8 mouse cellular contexts compared by ENCODE assay signal in genomic region chr8:84413886-84414851, GRCm38 (mm10). TPM values are rescaled to one million over a fixed set of nuclear protein-coding genes. Genes with fewer than 3 reads are reported as not detected.
A peak's percentile ranks its signal among the peaks of the same experiment; 100 is the strongest.
DNase-seq lines count a peak whose midpoint lies in the region; ATAC-seq and TF ChIP-seq lines count a peak whose summit lies in the region.

No protein-coding gene starts in this region.

- peaks cover 12% of the 10 kb centered on the region for H3K4me1 ChIP-seq in megakaryocyte, embryonic 14.5 days
- H3K4me1 ChIP-seq in intestine, postnatal 0 days (replicated peaks; ENCODE audit: control insufficient read depth, insufficient read depth, low read length) = 0 out of 2 replicates have a peak, but pooled peaks cover 4% of the 10 kb centered on the region
- peaks cover 6% of the 10 kb centered on the region; the same call in 1 of the 2 replicates for H3K4me1 ChIP-seq in limb, embryonic 14.5 days (ENCODE audit: control insufficient read depth, insufficient read depth, low read length)
- H3K4me1 ChIP-seq in midbrain, embryonic 16.5 days (ENCODE audit: control insufficient read depth, insufficient read depth, low read length) = peaks cover 22% of the 10 kb centered on the region

- no peak overlapping the region for H3K27ac ChIP-seq in intestine, postnatal 0 days (ENCODE audit: low read depth, low read length)
- no peak overlapping the region for H3K27ac ChIP-seq in limb, embryonic 14.5 days (replicated peaks; ENCODE audit: low read depth, low read length)
- H3K27ac ChIP-seq in midbrain, embryonic 16.5 days (ENCODE audit: low read length) = peak overlapping the region; percentile 87

- peak overlapping the region; percentile 91 for H3K4me2 ChIP-seq in intestine, postnatal 0 days (replicated peaks; ENCODE audit: low read depth)
- peak overlapping the region; percentile 96 for H3K4me2 ChIP-seq in limb, embryonic 14.5 days (replicated peaks; ENCODE audit: low read depth, low read length, severe bottlenecking)
- peak overlapping the region; percentile 61 for H3K4me2 ChIP-seq in midbrain, embryonic 16.5 days (ENCODE audit: low read length)

- no peak for TF ChIP-seq POLR2A in limb, embryonic 14.5 days (IDR thresholded peaks at IDR 0.05; ENCODE audit: borderline replicate concordance, extremely low read depth, insufficient read depth, insufficient read length)

- H3K9ac ChIP-seq in intestine, postnatal 0 days (ENCODE audit: low read depth, low read length) = no peak overlapping the region
- peak overlapping the region; percentile 47 for H3K9ac ChIP-seq in limb, embryonic 14.5 days (ENCODE audit: low read depth, low read length, severe bottlenecking)
- peak overlapping the region; percentile 93 for H3K9ac ChIP-seq in midbrain, embryonic 16.5 days (ENCODE audit: low read depth, low read length)

- H3K4me3 ChIP-seq in megakaryocyte, embryonic 14.5 days (replicated peaks) = peak overlapping the region; percentile 78
- H3K4me3 ChIP-seq in intestine, postnatal 0 days (ENCODE audit: low read depth, low read length) = peak overlapping the region; percentile 47
- peak overlapping the region; percentile 55 for H3K4me3 ChIP-seq in limb, embryonic 14.5 days (replicated peaks; ENCODE audit: low read length)
- peak overlapping the region; percentile 67 for H3K4me3 ChIP-seq in midbrain, embryonic 16.5 days (ENCODE audit: low read depth, low read length)

- no peak for ATAC-seq in megakaryocyte, adult 5-6 weeks (ENCODE audit: poor library complexity, severe bottlenecking)
- ATAC-seq in intestine, postnatal 0 days = no peak
- ATAC-seq in limb, embryonic 14.5 days (ENCODE audit: low FRiP score, low read depth) = peak; percentile 37; the same call in 1 of the 2 replicates
- peak; percentile 78 for ATAC-seq in midbrain, embryonic 16.5 days

- 2% methylated on average over 62 of the region's 72 CpGs for WGBS in intestine, postnatal 0 days
- 2% methylated on average over 58 of the region's 72 CpGs for WGBS in limb, embryonic 14.5 days
- WGBS in midbrain, embryonic 16.5 days = 2% methylated on average over 61 of the region's 72 CpGs

- H3K36me3 ChIP-seq in megakaryocyte, embryonic 14.5 days (replicated peaks; ENCODE audit: low read length) = no peaks in the 10 kb centered on the region
- no peaks in the 10 kb centered on the region for H3K36me3 ChIP-seq in intestine, postnatal 0 days (ENCODE audit: control insufficient read depth, insufficient read depth)
- H3K36me3 ChIP-seq in limb, embryonic 14.5 days (ENCODE audit: control insufficient read depth, insufficient read depth, low read length) = no peaks in the 10 kb centered on the region
- no peaks in the 10 kb centered on the region for H3K36me3 ChIP-seq in midbrain, embryonic 16.5 days (ENCODE audit: control insufficient read depth, insufficient read depth, low read length)

- no peak for TF ChIP-seq CTCF in intestine, postnatal 0 days (IDR thresholded peaks at IDR 0.05; ENCODE audit: low read depth)

- H3K27me3 ChIP-seq in megakaryocyte, embryonic 14.5 days (replicated peaks) = peaks cover 86% of the 10 kb centered on the region
- H3K27me3 ChIP-seq in intestine, postnatal 0 days (replicated peaks; ENCODE audit: control insufficient read depth, insufficient read depth, low read length) = peaks cover 34% of the 10 kb centered on the region
- peaks cover 56% of the 10 kb centered on the region for H3K27me3 ChIP-seq in limb, embryonic 14.5 days (ENCODE audit: control insufficient read depth, insufficient read depth, low read length)
- H3K27me3 ChIP-seq in midbrain, embryonic 16.5 days (ENCODE audit: control insufficient read depth, insufficient read depth, low read depth, low read length) = no peaks in the 10 kb centered on the region

- peaks cover 13% of the 10 kb centered on the region for H3K9me3 ChIP-seq in megakaryocyte, embryonic 14.5 days
- no peaks in the 10 kb centered on the region for H3K9me3 ChIP-seq in intestine, postnatal 0 days (ENCODE audit: control insufficient read depth)
- H3K9me3 ChIP-seq in limb, embryonic 14.5 days (ENCODE audit: control insufficient read depth, low read length) = no peaks in the 10 kb centered on the region
- H3K9me3 ChIP-seq in midbrain, embryonic 16.5 days (replicated peaks; ENCODE audit: control insufficient read depth, low read length, poor library complexity, severe bottlenecking) = no peaks in the 10 kb centered on the region

- peak; percentile 84 for DNase-seq in embryo, embryonic 11 days
- peak; percentile 97 for DNase-seq in heart, adult 11 months
- DNase-seq in limb, embryonic 14.5 days (ENCODE audit: low spot score) = peak; percentile 12
- peak; percentile 35 for DNase-seq in testis, postnatal 14 days (ENCODE audit: low spot score)

RNA-seq across cellular contexts. Expression of gene Cacna1a, which starts 25.9 kb away (rescaled TPM):
- 21.6 and 48.9 TPM in 2 replicates for polyA plus RNA-seq in megakaryocyte, embryonic 14.5 days (2012; ENCODE audit: insufficient read depth, low replicate concordance)
- 0.31 and 1.6 TPM in 2 replicates for total RNA-seq in megakaryocyte, adult 5-6 weeks (2015)
- 0.33 and 10.3 TPM in 2 replicates for total RNA-seq in megakaryocyte, adult 5-6 weeks (2017)
- 2.4 and 2.8 TPM in 2 replicates for polyA plus RNA-seq in intestine, postnatal 0 days (2015; fragmentation: Nextera tagmentation; extraction: Ambion mirVana)
- 20.1 and 24.3 TPM in 2 replicates for polyA plus RNA-seq in limb, embryonic 14.5 days (2012; rRNA removed)
- 6.8 and 8.7 TPM in 2 replicates for polyA plus RNA-seq in limb, embryonic 14.5 days (2014; fragmentation: Nextera tagmentation; extraction: Ambion mirVana)
- 19.9 and 20.0 TPM in 2 replicates for polyA plus RNA-seq in midbrain, embryonic 16.5 days (2015; fragmentation: Nextera tagmentation; extraction: Ambion mirVana)

Comparison
In these comparisons a context has a peak if more than half of its experiments do, and no peak if none do; other contexts are left out.
1. ATAC-seq: peak in limb, embryonic 14.5 days (single experiment) and midbrain, embryonic 16.5 days (single experiment); none in megakaryocyte, adult 5-6 weeks (single experiment) and intestine, postnatal 0 days (single experiment).
2. DNase-seq: peak in every context shown above with its lines; median percentile 97 in heart, adult 11 months; 84 in embryo, embryonic 11 days; 35 in testis, postnatal 14 days; 12 in limb, embryonic 14.5 days.
3. Peak in every context shown above with its lines, with median percentiles within 50 percentile points of each other: H3K4me3 ChIP-seq and H3K4me2 ChIP-seq.